Mouse (Mus musculus) heart, postnatal 0 days (tissue): Measurements from ENCODE around the gene Hspd1.

ENCODE experiments used
- CTCF ChIP-seq: IDR thresholded peaks from 2 replicates; pipeline ENCODE4 v1.5.1; 2016; ENCODE audit warnings: antibody characterized with exemption, control low read depth, low read depth
- EP300 ChIP-seq: IDR thresholded peaks from 2 replicates; pipeline ENCODE4 v1.6.1; 2016; ENCODE audit warnings: antibody characterized with exemption, low read depth

GRCm38 (mm10) chr1:55109066-55109766 is 21.2 kb upstream of the Hspd1 start:
- no peak for TF ChIP-seq EP300
- no peak for TF ChIP-seq CTCF
